Mouse (Mus musculus): ENCODE results near the gene Dazap1.

Dazap1 gene

DNA sequence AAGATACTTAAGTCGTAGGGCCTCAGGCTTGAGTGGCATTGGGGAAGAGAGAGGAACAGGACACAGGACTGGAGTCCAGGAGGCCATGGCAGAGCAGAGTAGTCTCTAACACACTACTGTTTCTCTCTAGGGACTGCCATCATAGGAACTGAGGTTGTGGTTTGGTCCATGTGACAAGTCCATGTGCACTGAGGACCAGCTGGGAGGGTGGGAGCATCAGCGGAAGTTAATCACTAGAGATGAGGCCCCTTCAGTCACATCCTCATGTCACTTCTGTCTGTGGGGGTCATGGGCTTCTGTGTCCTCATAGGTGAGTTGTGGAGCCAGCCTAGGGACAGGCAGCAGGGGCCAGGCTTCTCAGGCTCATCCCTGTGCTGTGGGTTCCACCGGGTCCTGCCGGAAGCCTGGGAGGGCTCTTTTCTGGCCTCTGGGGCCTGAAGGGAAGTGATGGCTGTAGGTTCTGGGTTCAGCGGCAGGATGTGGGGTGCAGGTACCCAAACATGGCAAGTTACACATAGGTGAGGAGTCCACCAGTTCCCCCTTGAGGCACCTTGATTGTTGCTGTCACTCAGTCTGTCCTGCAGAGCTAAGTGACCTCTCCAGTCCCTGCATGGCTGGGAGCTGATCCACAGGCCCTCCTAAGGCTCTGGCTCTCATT, 10.0 kb downstream of the Dazap1 start:
- in situ Hi-C loops (cut with MseI, MboI), result no loop called here

DNA sequence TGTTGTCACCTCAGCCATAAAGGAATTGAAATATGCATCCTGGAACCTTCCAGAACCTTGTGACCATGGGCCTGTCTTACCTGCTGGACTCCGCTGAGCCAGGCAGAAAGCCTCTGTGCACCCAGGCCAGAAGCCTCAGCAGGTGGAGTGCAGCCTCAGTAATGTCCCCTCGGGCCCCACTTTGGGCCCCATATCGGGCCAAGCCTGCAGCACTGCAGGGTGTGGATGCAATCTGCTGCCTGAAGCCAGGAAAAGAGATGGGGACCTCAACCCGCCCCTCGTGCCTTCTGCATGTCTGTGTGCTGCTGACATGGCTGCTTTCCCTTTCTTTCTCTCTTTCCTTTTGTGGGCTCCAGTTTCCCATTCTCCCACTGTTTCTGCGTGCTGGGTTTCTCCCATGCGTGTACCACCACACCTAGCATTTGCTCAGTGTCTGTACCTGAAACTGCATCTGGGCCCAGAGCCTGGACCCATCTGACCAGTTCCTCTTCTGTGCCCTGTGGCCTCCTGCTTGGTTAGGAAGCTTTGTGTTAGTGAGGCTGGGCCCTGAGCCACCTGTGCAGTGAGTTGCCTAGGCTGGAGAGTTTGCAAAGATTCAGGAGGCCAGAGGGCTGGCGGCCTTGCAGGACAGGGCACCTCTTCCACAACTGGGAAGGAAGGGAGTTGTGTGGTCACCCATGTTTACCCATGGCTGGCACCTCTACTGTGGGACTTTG, 10.7 kb downstream of the Dazap1 start:
- in situ Hi-C loops (cut with MseI, MboI), result no loop called here

DNA sequence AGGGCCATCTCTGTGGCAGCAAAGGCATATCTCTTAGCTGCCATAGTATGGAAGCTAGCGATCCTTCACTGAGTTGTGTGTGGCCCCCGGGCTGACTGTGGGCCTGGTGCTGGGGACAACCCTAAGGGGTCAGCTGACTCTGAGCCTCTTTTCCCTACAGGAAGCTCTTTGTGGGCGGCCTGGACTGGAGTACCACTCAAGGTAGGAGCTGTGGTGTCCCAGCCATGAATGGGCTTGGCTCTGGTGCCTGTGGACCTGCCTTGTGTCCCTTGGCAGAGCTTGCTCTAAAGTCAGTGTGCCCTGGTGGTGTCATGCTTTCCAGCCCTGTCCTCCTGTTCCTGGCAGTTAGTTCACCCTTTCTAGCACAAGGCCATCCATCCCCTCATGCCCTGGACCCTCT, 12.6 kb downstream of the Dazap1 start:
- in situ Hi-C loops (cut with MseI, MboI), result no loop called here

DNA sequence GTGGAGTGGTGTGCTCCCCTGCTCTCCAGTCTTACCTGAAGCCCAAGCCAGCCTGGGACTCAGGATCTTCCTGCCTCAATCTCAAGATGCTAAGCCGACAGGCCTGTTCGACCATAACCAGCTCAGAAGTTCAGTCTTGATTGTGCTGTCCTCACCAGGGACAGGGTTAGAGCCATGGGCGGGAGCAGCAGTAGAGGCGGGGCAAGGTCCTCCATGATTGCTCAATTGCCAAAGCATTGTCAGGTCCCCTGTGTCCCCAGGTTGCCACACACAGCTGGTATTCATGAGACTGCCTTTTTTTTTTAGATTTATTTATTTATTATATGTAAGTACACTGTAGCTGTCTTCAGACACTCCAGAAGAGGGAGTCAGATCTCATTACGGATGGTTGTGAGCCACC, 15.0 kb downstream of the Dazap1 start:
- in situ Hi-C loops (cut with MseI, MboI), result no loop called here

DNA sequence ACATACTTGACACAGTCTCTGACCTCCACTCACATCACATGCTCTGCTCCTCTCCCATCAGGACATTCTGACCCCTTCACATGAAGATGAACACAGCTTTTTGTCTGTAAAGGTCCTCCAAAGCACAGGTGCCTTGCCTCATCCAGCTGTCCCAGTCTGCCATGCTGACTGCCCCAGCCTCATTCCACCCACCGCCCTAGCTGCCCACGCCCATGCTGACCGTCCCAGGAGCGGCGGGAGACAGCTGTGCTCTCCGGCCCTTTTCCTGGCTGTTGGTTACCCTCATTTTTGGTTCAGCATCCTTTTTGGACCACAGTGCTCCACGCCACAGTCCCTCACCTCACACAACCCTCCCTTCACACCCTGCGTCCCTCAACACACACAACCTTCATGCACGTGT, 17.1 kb downstream of the Dazap1 start:
- in situ Hi-C loops (cut with MseI, MboI), result no loop called here

DNA sequence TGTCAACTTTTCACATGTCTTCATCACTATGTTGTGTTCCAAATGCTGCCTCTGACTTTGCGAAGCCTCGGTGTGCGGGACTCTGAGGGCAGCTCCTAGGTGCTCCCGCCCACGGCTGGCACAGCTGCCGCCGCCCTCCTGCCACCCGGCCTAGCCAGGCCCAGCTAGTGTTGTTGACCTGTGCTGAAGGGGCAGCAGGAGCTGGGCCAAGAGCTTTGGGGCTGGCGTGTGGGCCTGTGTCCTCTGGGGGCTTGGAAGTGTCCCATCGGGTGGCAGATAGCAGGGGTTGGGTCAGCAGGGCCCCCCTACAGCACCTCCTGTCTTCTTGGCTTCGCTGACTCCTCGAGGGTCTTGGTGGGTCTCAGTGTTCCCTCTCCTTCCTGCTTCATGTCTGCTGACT, 18.0 kb downstream of the Dazap1 start:
- in situ Hi-C loops (cut with MseI, MboI), result no loop called here

DNA sequence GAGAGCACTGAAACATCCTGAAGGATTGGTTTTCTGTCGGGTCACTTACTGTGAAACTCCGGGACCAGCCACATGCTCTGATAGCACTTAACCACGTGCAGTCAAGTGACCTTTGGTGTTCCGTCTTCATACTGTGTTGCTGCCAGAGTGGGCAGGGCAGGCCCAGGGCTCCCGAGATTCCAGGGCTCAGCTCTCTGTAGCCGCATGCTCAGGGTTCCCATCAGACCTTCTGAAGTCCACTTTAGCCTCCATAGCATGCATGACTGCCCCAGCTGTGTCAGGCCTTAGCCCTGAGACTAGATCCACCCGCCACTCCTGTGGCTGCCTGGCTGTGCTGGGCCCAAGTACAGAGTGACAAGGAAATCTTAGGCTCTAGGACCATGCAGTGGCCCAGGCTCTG, 20.0 kb downstream of the Dazap1 start:
- in situ Hi-C loops (cut with MseI, MboI), result no loop called here

DNA sequence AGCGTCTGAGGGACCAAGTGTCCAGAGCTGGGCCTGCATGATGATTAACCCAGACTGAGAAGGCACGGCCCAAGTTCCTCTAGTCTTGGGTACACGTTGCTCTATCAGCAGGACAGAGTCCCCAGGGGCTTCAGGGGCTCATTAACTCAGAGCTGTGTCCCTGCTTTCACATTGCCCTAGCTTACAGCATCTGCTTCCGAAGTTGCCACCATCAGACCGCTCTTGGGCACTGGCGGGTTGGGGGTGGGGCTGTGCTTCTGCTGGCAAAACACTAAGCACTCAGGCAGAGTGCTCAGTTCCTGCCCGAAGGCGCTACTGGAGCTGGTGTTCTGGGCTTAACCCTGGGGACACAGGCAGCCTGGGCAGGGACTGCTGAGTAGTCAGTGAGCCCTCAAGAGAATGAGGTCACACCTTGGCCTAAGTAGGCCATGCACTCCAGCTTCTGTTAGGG, 20.7 kb downstream of the Dazap1 start:
- in situ Hi-C loops (cut with MseI, MboI), result no loop called here

DNA sequence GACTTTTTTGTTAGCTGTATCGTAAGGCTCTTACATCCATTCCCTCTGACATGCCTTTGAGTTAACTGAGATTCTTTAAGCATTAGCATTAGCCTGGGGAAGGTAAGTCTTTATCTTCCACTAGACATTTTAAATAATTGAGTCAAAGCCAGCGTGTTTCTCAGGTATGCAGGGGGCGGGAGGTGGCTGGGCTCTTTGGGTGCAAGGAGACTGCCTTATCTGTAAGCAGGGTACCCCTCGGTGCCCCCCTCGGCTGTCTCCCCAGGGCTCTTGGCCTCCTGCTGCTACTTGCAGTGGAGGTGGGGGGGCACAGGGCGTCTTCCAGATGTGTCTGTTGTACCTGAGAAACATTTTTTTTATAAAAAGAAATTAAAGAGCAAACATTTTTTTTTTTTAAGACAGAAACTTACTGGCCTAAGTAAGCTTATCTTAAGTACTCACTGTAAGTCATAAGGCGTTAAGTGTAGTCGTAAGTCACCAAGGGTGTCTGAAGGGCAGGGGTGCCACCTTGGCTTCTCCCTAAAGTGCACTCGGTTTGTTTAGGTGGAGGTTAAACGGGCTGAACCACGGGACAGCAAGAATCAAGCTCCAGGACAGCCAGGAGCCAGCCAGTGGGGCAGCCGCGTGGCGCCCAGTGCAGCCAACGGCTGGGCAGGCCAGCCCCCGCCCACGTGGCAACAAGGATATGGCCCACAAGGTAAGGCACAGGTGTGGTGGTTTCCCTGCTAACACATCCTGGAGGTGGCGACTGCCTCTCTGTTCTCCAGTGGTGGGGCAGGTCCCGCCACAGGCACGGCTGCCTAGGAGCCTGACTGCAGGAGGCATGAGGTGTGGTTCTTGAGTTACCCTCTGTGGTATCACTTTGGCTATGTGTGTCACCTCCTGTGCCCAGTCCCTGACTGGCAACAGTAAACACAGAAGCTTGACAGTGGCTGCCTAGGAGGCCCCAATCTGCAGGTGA, 21.5 kb downstream of the Dazap1 start:
- in situ Hi-C loops (cut with MseI, MboI), result no loop called here

DNA sequence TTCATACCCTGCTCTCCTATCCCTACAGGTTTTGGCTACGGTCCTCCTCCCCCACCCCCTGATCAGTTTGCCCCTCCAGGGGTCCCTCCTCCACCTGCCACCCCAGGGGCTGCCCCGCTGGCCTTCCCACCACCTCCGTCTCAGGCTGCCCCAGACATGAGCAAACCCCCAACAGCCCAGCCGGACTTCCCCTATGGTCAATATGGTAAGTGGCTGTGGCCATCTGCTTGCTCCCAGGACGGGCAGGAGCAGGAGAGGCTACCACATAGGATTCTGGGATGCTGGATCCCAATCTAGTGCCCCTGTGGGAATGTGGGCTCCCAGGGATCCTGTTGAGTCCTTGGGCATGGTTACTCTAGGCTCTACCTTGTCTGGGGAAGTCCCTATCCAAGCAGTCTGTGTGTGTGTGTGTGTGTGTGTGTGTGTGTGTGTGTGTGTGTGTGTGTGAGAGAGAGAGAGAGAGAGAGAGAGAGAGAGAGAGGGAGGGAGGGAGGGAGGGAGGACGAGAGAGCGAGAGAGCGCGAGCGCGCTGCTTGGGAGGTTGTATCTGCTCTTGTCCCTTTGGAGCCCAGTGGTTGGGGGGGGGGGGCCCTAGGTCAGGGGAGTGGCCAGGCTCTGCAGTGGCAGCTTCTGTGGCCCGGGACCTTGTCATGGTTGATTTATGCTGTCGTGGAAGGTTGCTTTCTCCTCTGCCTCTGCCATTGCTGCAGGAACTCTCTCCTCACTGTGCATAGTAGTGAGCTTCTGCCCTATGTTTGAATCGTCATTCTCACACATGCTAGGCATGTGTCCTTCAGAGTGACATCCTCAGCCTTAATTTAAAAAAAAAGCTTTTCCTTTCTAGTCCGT, 24.2 kb downstream of the Dazap1 start:
- in situ Hi-C loops (cut with MseI, MboI), result no loop called here

DNA sequence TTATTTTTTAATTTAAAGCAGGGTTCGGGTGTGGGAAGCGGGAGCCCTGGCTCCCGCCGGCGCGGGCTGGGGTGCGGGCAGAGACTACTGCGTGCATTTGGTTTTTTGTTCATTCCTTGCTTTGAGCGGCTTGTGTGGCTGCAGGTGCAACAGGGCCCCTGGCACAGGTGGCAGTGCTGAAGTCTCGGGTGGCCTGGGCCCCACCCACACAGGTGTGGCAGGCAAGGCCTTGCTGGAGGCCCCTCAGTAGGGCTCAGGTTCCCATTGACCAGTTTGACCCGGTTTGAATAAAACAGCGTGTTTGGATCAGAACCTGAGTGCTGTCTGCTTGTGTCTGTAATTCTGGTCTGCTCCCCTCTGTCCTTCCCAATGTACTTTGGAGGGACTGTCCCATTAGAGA, 26.8 kb downstream of the Dazap1 start:
- in situ Hi-C loops (cut with MseI, MboI), result no loop called here

DNA sequence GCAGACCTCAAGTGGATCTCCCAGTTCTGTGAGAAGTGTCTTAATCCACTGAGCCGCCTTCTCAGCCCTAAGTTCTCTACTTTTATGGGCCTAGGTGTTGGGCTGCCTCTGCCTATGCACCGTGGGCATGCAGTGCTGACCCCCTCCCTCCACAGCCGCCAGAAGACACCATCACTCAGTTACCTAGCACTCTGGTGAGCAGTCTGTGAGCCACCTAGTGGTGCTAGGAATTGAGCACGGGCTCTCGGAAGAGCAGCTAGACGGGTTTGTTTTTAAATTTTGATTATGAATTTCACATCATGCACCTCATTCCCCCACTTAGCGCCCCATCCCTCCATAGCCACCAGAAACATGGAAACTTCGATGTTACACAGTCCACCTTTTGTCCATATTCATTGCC, 27.4 kb downstream of the Dazap1 start:
- in situ Hi-C loops (cut with MseI, MboI), result no loop called here

DNA sequence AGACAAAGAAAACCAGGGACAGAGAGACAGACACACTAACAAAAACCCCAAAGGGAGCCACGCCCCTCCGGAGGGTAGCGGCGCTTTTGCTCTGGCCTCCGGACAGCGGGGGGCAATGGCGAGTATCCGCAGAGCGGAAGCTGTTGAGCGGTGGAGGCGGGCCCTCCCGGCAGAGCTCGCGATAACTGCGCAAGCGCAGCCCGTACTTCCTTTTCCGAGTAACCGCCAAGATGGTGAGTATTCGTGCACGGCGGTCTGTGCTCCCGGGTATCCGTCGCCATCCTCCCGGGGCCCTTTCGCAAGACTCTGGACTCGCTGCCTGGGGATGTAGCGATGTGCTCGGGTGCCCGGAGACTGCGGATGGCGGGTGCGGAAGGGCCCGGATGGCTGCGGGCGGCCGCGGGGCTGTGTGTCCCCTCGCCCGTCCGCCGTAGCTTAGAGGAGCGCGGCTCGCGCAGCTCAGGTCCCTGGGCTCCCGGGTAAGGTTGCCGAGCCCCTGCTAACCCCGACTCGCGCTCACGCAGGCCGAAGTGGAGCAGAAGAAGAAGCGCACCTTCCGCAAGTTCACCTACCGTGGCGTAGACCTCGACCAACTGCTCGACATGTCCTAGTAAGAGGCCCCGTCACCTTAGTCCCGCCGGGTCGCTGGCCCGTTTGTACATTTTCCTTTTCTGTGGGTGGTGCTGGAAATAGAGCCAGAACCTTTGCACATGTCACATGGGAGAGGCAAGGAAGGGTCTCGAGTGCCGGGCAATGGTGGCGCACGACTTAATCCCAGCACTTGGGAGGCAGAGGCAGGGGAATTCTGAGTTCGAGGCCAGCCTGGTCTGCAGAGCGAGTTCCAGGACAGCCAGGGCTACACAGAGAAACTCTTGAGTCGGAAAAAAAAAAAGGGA, 31.2 kb downstream of the Dazap1 start, which contains the start of gene Rps15:
TSS of gene Rps15 (plus strand) at position 203 of the 896 bp plus-strand sequence.
- in situ Hi-C loops (cut with MseI, MboI), result no loop called here

DNA sequence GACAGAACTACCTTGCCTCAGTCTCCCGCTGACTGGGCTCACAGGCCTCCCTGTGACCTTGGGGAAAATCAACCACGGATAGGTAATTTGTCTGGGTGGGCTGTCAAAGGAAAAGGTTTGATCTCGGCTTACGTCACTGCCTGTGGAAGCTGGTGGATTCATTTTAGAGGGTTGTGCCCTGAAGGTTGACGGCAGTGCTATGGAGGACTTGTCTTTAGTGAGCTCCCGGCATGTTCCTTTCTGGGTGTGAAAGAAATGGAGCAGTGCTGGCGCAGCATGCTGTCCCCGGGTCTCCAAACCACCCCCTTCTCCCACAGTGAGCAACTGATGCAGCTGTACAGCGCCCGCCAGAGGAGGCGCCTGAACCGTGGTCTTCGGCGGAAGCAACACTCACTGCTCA, 32.0 kb downstream of the Dazap1 start:
- in situ Hi-C loops (cut with MseI, MboI), result no loop called here

DNA sequence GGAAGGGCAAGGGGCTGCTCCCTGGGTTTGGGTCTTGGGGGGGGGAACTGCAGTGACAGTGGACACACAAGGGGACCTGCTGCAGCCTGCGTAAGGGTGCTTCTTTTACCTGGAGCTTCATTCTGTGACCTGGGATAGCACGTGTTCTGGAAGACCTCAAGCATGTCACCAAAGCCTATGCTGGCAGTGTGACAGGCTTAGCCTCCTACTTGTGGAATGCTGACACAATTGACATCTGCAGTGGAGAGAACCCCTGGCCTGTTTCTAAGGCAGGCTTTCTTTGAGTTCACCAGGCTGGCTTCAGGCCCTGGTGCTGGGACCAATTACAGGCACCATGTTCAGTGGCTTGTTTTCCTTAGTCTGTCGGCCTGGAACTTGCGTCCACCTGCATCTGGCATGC, 33.0 kb downstream of the Dazap1 start:
- in situ Hi-C loops (cut with MseI, MboI), result no loop called here

DNA sequence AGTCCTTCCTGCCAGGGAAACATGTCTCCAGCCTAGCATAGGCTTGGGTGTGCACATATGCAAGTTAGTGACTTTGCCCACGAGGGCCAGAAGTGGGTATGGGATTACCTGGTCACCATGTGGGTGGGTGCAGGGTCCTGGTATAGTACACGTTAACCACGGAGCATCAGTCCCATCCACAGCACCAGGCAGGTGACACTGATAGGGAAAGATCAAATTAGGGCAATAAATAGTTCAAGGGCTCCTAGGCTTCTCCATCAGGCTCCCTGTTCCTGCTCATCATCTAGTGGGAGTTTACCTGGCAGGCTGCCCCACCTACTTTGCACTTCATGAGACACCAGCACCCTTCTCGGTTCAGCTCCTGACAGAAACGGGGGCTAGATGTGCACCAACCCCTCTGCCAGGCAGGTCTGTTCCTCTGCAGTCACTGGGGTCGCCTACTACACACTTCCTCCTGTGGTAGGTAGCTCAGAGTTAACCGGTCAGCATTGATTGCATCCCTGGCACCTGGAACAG, 33.6 kb downstream of the Dazap1 start:
- in situ Hi-C loops (cut with MseI, MboI), result no loop called here

DNA sequence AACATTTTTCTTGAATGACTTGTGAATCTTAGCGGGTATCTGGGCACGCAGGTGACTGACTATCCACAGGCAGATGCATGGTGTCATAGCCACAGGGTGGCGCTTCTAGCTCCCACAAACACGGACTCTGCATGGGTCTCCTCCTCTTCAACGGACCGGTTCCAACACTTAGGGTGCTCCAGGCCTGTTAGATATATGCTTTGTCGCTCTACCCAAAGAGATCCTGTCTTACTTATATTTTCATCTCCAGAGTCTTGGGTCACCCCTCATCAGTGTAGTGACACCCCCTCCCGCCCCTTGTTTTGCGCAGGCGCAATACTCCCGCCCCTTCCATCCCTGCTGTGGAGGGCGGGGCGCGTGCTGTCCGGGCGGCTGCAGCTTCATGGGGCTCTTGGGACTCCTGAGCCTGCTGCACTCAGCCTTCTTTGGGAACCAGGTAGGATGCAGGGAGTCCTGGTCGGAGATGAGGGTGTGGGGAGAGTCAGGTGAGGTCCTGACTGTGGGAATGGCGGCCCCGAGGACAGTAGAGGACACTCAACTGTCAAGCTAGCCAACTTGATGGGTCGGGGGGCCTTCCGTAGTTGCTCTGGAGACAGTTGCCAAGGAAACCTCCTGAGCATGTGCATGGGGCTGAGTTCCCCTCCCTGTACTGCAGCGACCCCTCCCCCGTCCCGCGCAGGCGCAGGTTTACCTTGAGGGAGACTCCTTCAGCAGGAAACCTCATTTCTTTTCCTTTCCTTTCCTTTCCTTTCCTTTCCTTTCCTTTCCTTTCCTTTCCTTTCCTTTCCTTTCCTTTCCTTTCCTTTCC, 34.5 kb downstream of the Dazap1 start, which contains the start of gene Apc2:
TSS of gene Apc2 (plus strand) at position 360 of the 808 bp plus-strand sequence.
- in situ Hi-C loops (cut with MseI, MboI), result no loop called here

DNA sequence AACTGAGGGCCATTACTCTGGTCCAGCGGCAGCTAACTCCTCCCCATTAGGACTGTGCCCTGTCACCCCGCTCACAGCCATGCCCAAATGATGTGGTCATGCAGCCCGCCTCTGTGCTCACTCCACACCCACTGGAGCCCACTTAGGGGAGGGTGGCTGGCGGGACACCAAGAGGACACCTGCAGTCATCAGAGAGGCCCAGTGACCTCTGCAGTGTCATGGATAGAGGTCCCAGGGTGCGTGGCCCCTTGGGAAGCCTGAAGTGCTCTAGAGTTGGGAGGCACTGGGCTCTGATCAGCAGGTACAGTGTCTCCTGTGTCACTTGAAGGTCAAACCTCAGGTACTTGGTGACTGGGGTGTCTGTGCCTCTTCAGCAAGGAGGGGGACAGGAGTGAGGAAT, 35.5 kb downstream of the Dazap1 start:
- in situ Hi-C loops (cut with MseI, MboI), result no loop called here

DNA sequence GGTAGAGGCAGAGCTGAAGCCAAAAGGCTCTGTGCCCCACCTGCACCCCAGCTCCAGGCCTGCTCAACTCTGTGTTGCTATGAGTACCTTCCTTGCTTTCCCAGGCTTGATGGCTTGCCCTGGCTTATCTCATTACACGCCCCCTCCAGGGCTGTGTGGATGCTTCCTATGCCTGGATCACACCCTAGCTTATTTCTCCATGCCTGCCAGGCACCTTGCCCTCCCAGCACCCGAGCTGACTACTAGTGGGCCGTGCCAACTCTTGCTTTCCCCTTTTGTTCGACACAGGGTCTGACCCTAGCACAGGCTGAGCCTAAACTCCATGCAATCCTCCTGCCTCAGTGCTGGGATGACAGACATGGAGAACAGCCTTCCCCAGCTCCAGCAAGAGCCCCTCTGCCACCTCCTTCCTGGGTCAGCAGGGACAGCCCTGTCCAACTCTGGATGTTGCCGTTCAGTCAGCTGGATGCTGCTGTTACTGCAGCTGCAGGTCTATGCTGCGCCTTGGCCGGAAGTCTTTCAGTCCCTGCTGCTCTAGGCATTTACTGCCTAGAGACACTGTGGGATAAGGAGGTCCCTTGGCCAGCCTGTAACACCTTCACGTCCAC, 36.3 kb downstream of the Dazap1 start:
- in situ Hi-C loops (cut with MseI, MboI), result no loop called here

All from mouse trophoblast stem cell (cell line).